Mouse (Mus musculus): ENCODE data around the gene Faiml. TPM values are rescaled to one million over a fixed set of nuclear protein-coding genes. Genes with fewer than 3 reads are reported as not detected.

Faiml gene
- total RNA-seq, 2 experiments from 2014 or later: not detected

DNA sequence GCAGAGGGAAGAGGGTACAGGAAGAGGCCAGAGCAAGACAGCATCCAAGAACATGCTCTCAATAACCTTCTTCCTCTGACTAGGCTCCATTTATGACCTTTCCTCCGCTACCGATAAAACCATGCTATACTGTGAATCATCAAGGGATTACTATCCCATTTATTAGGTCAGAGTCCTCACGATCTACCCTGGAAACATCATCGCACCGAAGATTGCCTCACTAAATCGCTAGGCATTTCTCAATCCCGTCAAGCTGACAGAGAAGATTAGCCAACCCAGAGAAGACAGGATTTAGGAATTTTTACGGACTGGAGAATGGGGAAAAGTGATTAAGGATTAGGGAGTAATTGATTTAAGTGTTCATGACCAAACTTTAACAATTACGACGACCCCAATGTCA is 1.2 kb upstream of the Faiml start:
- Histone ChIP-seq H3K4me3 (no peak overlapping the region), H3K27ac (no peak overlapping the region)
- intact Hi-C loops (cut with DNase I): no loop called here
- TF ChIP-seq CTCF (IDR thresholded peaks at IDR 0.05): no peak
- DNase-seq: no peak

DNA sequence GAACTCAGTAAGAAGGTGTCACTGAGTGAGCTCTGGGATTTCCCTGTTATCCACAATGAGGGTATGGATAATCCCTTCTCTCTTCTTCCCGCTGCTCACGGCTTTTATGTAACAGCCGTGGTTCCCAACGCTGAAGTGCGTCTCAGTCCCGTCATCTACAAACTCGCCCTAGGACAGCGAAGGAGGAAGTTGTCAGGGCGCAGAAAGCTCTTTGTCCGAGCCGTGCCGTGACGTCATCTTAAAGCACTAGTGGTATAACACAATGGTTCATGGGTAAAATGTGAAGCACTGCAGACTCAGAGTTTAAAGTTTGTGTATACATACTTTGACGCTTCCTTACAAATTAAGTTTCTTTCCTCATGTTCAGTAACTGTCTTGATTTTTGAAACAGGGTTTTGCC is 7.6 kb downstream of the Faiml start:
- DNase-seq: no peak
- no peak overlapping the region for H3K27ac ChIP-seq
- no peak for TF ChIP-seq CTCF (IDR thresholded peaks at IDR 0.05)
- H3K4me3 ChIP-seq: no peak overlapping the region
- intact Hi-C loops (cut with DNase I): no loop called here

DNA sequence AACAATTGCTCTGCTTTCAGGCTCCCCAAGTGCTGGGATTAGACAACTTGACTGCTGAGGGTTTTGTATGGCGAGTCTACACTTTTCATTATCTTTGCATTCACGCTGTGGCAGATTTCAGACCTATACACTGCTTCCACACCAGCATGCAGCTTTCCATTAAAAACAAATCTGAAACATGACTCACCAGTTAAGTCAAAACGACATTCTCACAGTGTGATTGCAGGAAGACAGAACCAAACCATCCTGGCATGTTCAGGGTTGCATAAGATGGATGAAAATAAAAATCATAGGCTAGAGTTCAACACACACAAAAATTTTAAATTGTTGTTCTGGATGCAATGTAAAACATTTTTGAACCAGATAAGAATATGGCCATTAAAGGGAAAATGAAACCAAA is 12.5 kb downstream of the Faiml start:
- DNase-seq: no peak
- Histone ChIP-seq H3K4me3 (no peak overlapping the region), H3K27ac (no peak overlapping the region)
- no peak for TF ChIP-seq CTCF (IDR thresholded peaks at IDR 0.05)
- intact Hi-C loops (cut with DNase I): no loop called here

DNA sequence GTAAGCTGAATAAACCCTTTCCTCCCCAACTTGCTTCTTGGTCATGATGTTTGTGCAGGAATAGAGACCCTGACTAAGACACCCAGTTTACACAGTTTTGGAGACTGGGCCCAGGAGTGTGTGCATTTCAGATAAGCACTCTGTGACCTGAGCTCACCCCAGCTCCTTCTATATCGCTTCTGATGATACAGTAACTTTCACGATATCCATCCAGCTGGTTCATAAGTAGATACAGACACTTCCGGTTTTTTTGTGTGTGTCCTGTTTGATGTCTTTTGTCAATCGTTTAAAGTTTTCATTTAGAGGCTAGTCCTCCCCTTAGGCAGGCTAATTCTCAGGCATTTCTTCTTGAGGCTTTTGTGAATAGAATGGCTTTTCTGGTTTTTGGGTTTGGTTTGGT is 15.4 kb downstream of the Faiml start:
- Histone ChIP-seq H3K4me3 (no peak overlapping the region), H3K27ac (no peak overlapping the region)
- TF ChIP-seq CTCF (IDR thresholded peaks at IDR 0.05): no peak
- intact Hi-C loops (cut with DNase I): no loop called here
- no peak for DNase-seq

DNA sequence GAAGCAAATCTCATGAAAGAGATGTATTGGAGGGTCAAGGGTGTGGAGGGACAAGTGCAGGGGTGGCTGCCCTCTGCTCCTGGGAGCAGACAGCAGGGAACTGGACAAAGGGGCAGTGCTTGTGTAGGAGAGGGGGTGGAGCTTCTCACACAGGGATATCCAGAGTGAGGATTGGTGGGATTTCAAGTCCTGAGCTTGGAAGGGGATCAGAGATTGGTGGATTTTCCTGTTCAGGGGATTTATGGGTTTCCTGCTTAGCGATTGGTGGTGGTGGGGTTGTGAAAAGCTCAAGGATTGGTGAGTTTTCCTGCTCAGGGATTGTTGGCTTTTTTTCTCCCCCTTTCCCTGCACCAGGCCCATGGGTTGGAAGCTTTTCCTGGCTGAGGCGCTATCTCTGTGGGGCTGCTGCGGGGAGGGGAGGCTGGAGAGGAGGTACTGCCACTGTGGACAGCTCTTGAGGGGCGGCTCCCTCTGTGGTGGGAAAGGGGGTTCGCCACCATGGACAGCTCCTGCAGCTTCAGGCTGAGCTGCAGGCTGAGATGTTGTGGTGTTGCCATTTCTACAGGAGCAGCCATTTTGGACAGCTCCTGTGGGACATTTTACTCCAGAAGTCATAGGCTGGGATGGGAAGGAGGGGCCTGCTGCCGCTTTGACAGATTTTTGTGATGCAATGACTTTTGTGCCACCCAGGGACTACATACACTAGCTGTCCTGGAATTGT is 18.9 kb downstream of the Faiml start:
- intact Hi-C loops (cut with DNase I): no loop called here
- no peak for TF ChIP-seq CTCF (IDR thresholded peaks at IDR 0.05)
- Histone ChIP-seq H3K27ac (no peak overlapping the region), H3K4me3 (no peak overlapping the region)
- no peak for DNase-seq

DNA sequence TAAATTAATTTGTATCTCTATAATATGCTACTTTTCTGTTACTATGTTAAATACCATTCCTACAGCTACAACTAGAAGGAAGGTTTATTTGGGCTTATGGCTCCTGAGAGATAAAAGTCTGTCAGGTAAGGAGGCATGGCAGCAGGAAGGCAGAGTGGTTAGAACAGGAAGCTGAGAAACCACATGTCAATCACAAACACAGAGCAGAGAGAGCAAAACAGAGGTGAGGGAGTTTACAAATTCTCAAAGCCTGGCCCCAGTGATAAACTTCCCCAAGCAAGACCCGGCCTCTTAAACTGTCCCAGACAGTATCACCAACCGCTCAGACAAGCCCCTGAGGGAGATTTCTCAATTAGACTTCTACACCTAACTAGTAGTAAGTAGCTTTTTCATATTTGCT is 20.9 kb downstream of the Faiml start:
- Histone ChIP-seq H3K4me3 (no peak overlapping the region), H3K27ac (no peak overlapping the region)
- no peak for DNase-seq
- intact Hi-C loops (cut with DNase I): no loop called here
- no peak for TF ChIP-seq CTCF (IDR thresholded peaks at IDR 0.05)

DNA sequence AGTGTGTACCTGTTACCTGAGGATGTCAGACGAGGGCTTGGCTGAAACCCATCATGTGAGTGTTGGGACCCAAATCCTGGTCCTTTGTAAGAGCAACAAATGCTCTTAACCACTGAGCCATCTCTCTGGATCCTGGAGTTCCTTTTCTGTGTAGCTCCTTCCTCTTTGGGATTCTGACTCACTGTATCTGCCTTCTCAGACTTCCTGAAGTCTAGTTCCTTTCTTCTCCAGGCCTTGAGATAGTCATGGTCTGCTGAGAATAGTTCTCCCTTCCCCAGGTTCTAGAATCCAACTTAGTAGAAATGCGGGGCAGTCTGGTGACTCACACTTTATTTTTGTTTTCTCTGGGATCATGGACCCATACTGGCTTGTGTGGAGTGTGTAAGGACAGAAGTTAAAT is 24.4 kb downstream of the Faiml start:
- no peak overlapping the region for H3K4me3 ChIP-seq
- DNase-seq: no peak
- TF ChIP-seq CTCF (IDR thresholded peaks at IDR 0.05): no peak
- intact Hi-C loops (cut with DNase I): no loop called here
- no peak overlapping the region for H3K27ac ChIP-seq

DNA sequence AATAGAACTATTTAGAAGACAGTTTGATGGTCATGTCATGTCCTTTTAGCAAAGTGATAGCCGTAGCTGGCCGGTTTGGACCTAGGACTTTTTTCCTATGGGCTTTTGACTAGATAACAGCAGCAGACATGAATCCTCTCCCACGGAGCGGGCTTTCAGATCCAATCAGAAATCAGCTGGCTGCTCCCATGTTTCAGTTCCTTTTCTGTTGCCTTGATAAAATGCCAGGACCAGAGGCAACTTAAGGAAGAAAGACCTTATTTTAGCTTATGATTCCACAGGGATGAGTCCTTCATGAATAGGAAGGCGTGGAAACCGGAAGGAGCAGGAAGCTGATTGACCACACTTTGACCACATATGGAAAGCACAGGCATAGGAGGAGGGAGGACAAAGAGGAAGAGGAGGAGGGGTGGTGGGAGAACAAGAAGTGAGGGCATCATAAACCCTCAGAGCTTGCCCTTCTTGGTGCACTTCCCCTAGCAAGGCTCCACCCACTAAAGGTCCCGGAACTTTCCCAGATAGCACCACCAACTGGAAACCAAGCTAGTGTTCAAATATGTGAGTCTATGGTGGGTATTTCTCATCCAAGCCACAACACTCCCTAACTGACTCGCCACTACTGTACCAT is 53.9 kb downstream of the Faiml start:
- no peak overlapping the region for H3K27ac ChIP-seq
- DNase-seq: no peak
- no peak for TF ChIP-seq CTCF (IDR thresholded peaks at IDR 0.05)
- no peak overlapping the region for H3K4me3 ChIP-seq
- intact Hi-C loops (cut with DNase I): no loop called here

DNA sequence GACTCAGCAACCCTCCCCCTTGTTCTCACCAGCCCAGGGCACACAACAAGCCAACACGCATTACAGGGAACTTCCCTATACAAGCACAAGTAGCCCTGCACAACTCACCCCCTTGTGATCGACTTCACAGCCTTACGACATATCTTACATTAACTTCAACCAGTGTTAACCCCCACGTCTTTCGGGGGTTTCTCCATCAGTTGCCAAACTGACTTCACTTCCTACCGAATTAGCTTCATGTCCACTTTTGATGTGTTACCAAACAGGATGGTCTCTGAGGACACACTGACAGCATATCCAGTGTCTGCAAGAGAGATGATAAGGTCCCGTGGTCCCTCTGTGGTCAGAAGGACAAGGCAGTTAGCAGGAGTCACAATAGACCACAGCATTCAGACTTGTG is 54.9 kb downstream of the Faiml start:
- no peak overlapping the region for H3K4me3 ChIP-seq
- intact Hi-C loops (cut with DNase I): no loop called here
- no peak for DNase-seq
- no peak for TF ChIP-seq CTCF (IDR thresholded peaks at IDR 0.05)
- no peak overlapping the region for H3K27ac ChIP-seq

DNA sequence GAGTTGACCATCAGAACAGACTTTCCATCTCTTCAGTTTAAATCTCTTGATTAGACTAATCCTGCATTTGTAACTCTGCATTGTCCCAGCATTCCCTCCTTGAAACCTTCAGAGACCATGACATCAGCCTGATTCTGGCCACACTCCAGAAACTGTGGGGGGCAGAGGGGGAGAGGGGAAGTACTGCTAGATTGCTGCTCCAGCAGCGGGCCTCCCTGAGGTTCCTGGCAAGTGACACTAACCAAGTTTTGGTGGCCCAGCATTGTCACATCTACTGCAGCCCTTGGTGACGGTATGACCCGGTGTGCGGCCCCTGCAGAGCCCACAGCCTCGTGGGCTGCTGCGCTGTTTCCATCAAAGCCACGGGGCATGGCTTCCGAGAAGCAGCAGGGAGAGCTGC is 56.8 kb downstream of the Faiml start:
- Histone ChIP-seq H3K4me3 (no peak overlapping the region), H3K27ac (no peak overlapping the region)
- no peak for TF ChIP-seq CTCF (IDR thresholded peaks at IDR 0.05)
- intact Hi-C loops (cut with DNase I): no loop called here
- DNase-seq: no peak

Other genes starting within 250 kb of the Faiml start
- not detected for gene Gm1123, start 201.5 kb downstream of the Faiml start, total RNA-seq (2021)
- 1 to 10 TPM; 4.5 to 6.1 TPM for gene Pik3cb, start 96.6 kb downstream of the Faiml start, total RNA-seq (2021)
- gene Cep70, start 6.1 kb upstream of the Faiml start, total RNA-seq (2021): 1 to 10 TPM; 2.1 TPM
- not detected for gene Esyt3, start 121.3 kb upstream of the Faiml start, total RNA-seq (2021)
- 1 to 10 TPM; 5.0 to 5.7 TPM for gene Mras, start 200.1 kb upstream of the Faiml start, total RNA-seq (2021)
- gene Nme9, start 214.2 kb upstream of the Faiml start, total RNA-seq (2021): not detected

Measured in gastrocnemius, adult 2 months (tissue).